Mouse (Mus musculus): ENCODE results near the gene 6030445D17Rik. TPM values are rescaled to one million over a fixed set of nuclear protein-coding genes. Genes with fewer than 3 reads are reported as not detected.

The 6030445D17Rik gene
- polyA plus RNA-seq (2012; ENCODE audit: insufficient read depth, insufficient read length, missing spikeins), result not detected in 2 replicates

DNA sequence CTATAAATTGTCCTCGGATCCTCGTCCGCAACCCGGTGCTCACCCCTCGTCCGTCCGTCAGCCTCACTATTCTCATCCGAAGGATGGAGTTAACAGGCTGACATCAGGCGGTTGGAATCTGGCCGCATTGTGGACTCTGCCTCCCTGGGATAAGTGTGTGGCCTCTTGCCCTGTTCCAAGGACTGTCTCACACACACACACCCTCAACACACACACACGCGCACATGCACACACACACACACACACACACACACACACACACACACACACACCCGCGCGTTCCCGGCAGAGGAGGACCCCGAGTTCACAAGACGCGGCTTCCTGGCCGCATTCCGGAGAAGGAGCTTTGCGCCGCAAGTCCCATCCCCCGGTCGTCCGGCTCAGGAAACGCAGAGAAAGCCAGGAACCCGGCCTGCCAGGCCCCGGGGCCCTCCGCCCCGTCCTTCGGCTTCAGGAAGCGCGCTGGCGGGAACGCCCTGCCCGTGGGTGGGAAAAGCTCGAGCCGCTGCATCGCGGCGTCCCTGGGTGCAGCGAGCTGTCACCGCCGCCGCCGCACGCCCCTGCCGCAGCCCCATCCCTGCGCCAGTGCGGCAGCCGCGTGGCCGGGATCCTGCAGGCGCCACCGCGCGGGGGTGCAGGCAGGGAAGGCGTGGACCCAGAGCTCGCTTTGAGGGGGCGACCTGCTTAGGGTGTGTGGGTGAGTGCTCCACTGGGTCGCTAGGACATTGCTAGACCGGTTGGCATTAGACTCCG, at the start of gene 6030445D17Rik:
Gene 6030445D17Rik, plus strand, starts transcription at position 165 of the 753 bp plus-strand sequence.
- H3K27ac ChIP-seq (ENCODE audit: insufficient read depth, low read depth, low read length), result no peak within 1 kb of the TSS
- peak within 1 kb of the TSS; percentile 67 for H3K4me3 ChIP-seq (ENCODE audit: insufficient read depth, low read length)
- peaks cover 9% of the 10 kb centered on the region for H3K4me1 ChIP-seq (ENCODE audit: control insufficient read depth, insufficient read depth, low read length)

DNA sequence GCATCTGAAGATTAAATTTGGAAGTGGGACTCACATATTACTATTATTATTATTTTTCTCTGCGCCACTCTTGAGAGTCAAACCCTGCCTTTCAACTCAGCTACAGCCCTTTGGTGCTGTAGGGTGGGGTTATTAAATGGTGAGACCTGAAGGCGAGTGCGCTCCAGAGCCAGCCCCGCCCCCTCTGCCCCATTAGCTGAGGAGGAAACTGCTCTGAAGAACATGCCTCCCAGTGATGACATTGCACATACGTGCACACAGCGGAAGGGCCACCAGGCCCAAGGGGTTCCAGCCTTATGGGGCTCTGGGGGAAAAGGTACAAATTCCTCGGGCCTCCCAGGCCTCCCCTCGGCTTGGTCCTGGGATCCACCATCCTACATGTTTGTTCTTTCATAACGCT, 46.6 kb upstream of the 6030445D17Rik start:
- no peak overlapping the region for H3K4me3 ChIP-seq (ENCODE audit: insufficient read depth, low read length)
- H3K4me1 ChIP-seq (ENCODE audit: control insufficient read depth, insufficient read depth, low read length), result no peaks in the 10 kb centered on the region
- no peak overlapping the region for H3K27ac ChIP-seq (ENCODE audit: insufficient read depth, low read depth, low read length)
- TF ChIP-seq POLR2A (IDR thresholded peaks at IDR 0.05; ENCODE audit: borderline replicate concordance, low read depth, low read length) (no peak), CTCF (IDR thresholded peaks at IDR 0.05; ENCODE audit: low read depth, low read length) (no peak)

More for the DNA sequence above, at the start of gene 6030445D17Rik:
- TF ChIP-seq CTCF (IDR thresholded peaks at IDR 0.05; ENCODE audit: low read depth, low read length) (no peak), POLR2A (IDR thresholded peaks at IDR 0.05; ENCODE audit: borderline replicate concordance, low read depth, low read length) (no peak)

DNA sequence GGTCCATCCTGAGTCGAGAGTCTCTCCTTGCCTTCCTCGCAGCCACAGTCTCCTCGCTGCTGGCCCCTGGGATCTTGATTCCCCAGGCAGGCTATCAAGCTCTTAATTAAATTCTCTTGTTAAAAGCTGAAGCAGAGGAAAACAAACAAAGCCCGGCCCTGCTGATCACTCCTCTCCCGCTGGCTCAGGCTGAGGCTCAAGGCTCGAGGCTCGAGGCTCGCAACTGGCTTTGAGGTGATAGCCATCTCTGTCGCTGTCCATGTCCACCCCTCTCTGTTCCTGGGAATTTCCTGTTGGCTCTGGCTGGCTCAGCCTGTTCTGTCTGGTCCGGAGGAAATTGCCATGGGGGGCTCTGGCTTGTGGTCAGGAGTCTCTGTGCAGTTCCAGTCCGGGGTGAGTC, 43.1 kb upstream of the 6030445D17Rik start:
- no peaks in the 10 kb centered on the region for H3K4me1 ChIP-seq (ENCODE audit: control insufficient read depth, insufficient read depth, low read length)
- TF ChIP-seq POLR2A (IDR thresholded peaks at IDR 0.05; ENCODE audit: borderline replicate concordance, low read depth, low read length) (no peak), CTCF (IDR thresholded peaks at IDR 0.05; ENCODE audit: low read depth, low read length) (no peak)
- H3K27ac ChIP-seq (ENCODE audit: insufficient read depth, low read depth, low read length), result no peak overlapping the region

DNA sequence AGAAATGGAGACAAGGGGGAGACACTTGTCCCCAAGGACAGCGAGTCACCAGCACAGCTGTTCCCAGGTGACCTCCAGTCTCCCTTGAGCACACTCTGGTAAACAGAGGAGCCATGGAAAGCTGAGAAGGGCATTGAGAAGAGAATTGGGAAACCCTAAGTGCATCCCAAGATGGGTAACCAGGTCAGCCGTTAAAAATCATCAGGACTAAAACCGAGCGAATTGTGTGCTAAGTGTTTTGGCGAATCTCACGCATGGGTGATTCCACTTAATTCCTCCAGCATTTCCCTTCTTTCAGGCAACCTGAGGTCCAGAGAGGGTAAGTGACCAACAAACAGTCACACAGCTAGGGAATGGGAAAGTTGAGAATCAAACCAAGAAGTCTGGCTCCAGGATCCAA, 42.7 kb upstream of the 6030445D17Rik start:
- TF ChIP-seq POLR2A (IDR thresholded peaks at IDR 0.05; ENCODE audit: borderline replicate concordance, low read depth, low read length) (no peak), CTCF (IDR thresholded peaks at IDR 0.05; ENCODE audit: low read depth, low read length) (no peak)
- H3K4me3 ChIP-seq (ENCODE audit: insufficient read depth, low read length), result no peak overlapping the region
- no peak overlapping the region for H3K27ac ChIP-seq (ENCODE audit: insufficient read depth, low read depth, low read length)
- no peaks in the 10 kb centered on the region for H3K4me1 ChIP-seq (ENCODE audit: control insufficient read depth, insufficient read depth, low read length)

More for the DNA sequence above, 43.1 kb upstream of the 6030445D17Rik start:
- H3K4me3 ChIP-seq (ENCODE audit: insufficient read depth, low read length), result no peak overlapping the region

DNA sequence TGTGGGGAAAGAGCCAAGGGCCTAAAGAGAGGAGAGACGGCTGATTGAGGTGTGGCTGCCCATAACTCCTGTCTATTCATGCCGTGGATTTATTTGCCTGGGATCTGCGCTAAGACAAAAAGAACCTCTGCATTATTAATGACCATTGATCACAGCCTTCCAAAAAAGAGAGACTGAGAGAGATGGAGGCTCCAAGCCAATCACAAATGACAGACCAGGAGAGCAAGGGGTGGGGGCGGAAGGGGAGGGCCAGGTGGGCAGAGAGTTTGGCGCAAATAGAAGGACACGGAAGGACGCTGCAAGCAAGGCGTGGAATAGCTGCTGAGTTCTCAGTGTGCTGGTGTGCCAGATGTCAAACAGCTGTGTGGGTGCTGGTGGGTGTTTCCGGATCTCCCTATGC, 38.8 kb upstream of the 6030445D17Rik start, which contains the start of gene Htr1d:
Gene Htr1d, plus strand, starts transcription at position 301 of the 400 bp plus-strand sequence.
- Histone ChIP-seq H3K4me1 (ENCODE audit: control insufficient read depth, insufficient read depth, low read length) (no peaks in the 10 kb centered on the region), H3K4me3 (ENCODE audit: insufficient read depth, low read length) (peak within 1 kb of the TSS; percentile 10; the same call in 1 of the 2 replicates), H3K27ac (ENCODE audit: insufficient read depth, low read depth, low read length) (no peak within 1 kb of the TSS)
- TF ChIP-seq POLR2A (IDR thresholded peaks at IDR 0.05; ENCODE audit: borderline replicate concordance, low read depth, low read length), result no peak
- no peak for TF ChIP-seq CTCF (IDR thresholded peaks at IDR 0.05; ENCODE audit: low read depth, low read length)

DNA sequence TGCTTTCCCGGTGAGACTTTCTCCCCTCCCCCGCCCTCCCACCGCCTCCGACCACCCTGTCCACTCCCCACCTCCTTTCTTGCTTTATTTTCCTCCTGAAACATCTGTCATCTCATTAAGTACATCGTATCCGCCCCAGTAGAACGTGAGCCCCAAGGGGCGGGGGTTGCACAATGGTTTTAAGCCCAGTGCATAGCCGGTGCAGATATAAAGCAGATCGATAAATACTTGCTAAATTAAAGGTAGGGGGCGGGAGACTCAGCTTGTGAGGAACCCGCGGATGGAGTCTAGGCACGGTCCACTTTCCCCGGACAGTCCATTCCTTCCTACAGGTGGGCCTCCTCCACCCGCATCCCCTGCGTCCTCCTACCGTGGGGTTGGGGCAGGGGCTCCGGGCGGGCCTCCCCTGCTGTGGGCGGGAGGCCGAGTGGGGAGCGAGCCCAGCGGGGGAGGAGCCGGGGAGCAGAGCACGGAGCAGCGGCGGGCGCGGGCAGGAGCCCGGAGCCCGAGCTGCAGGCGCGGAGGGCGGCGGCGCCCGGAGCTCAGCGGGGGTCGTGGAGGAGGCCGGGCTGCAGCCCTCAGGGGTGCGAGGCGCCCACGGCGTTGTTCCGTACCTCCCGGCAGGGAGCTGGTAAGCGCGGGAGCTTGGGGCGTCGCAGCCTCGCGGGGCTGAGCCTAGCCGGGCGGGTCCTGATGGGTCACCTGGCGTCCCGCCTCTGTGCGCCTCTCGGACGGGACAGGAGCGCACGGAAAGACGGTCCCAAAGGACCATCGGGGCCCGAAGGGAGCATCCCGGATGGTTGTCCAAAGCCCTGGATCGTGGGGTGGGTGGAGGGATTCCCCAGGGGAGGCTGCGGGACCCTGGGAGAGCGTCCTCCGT, 37.7 kb upstream of the 6030445D17Rik start:
- peak overlapping the region; percentile 10; the same call in 1 of the 2 replicates for H3K4me3 ChIP-seq (ENCODE audit: insufficient read depth, low read length)
- no peaks in the 10 kb centered on the region for H3K4me1 ChIP-seq (ENCODE audit: control insufficient read depth, insufficient read depth, low read length)
- H3K27ac ChIP-seq (ENCODE audit: insufficient read depth, low read depth, low read length), result no peak overlapping the region
- TF ChIP-seq POLR2A (IDR thresholded peaks at IDR 0.05; ENCODE audit: borderline replicate concordance, low read depth, low read length) (no peak), CTCF (IDR thresholded peaks at IDR 0.05; ENCODE audit: low read depth, low read length) (no peak)

DNA sequence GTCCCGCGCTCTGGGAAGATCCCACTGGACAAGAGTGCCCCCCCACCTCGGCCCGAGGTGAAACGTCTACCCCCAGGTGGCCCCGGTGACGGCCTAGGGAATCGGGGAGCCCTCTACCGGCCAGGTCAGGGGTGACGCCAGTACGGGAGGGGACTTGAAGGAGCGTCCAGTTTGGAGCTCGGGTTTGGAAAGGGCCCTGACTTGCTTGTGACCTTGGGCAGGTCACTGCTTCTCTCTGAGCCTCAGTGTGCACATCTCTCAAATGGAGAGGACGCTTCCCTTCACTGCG, 37.1 kb upstream of the 6030445D17Rik start:
- TF ChIP-seq POLR2A (IDR thresholded peaks at IDR 0.05; ENCODE audit: borderline replicate concordance, low read depth, low read length) (no peak), CTCF (IDR thresholded peaks at IDR 0.05; ENCODE audit: low read depth, low read length) (peak; percentile 29; the same call in 1 of the 2 replicates)
- H3K27ac ChIP-seq (ENCODE audit: insufficient read depth, low read depth, low read length), result no peak overlapping the region
- H3K4me3 ChIP-seq (ENCODE audit: insufficient read depth, low read length), result 0 out of 2 replicates have a peak overlapping the region, but pooled peaks have one; percentile 10
- H3K4me1 ChIP-seq (ENCODE audit: control insufficient read depth, insufficient read depth, low read length), result no peaks in the 10 kb centered on the region

DNA sequence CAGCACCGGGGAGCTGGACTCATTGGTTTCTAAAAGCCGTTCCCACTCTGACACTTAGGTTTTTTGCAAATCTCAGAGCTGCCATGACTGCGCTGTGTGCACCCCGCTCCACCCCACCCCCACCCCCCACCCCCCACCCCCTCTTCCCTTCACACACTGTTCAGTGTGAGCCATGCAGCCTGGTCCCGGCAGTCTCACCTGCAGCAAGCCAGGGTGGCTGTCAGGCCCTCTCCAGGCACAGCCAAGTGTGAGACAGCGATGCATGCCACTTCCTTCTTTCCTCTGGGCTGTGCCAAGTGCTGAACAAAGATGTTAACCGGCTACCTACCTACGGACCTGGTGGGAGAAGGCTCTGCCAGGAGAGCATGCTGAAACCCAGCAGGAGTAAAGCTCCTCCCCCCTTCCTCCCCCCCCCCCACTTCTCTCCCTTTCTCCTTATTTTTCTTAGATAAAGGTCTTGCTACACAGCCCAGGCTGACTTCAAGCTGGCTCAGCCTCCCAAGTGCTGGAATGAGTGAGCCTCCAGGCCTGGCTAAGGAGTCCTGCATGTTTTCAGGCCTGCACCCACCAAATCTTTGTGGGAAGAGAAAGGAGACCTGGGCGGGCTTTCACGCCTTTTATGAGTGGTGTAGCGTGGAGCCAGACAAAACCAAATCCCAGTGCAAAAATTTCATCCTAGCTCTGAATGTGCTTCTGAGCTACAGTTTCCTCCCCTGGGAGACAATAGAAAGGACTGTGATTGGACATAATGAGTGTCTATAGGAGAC, 31.3 kb upstream of the 6030445D17Rik start:
- Histone ChIP-seq H3K4me1 (ENCODE audit: control insufficient read depth, insufficient read depth, low read length) (no peaks in the 10 kb centered on the region), H3K27ac (ENCODE audit: insufficient read depth, low read depth, low read length) (no peak overlapping the region), H3K4me3 (ENCODE audit: insufficient read depth, low read length) (no peak overlapping the region)
- TF ChIP-seq CTCF (IDR thresholded peaks at IDR 0.05; ENCODE audit: low read depth, low read length), result no peak
- no peak for TF ChIP-seq POLR2A (IDR thresholded peaks at IDR 0.05; ENCODE audit: borderline replicate concordance, low read depth, low read length)

DNA sequence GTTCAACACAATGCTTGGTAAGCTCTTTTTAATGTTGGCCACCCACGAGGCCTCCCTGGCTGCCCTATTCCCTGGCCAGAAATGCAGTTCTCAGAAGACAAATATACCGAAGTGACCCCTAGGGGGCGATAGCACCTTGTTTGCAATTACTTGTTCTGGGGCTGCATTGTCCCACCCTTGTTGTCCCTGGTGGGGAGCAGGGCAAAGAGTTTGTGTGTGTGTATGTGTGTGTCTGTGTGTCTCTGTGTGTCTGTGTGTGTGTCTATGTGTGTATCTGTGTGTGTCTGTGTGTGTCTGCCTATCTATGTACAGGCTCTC, 30.7 kb upstream of the 6030445D17Rik start:
- Histone ChIP-seq H3K27ac (ENCODE audit: insufficient read depth, low read depth, low read length) (no peak overlapping the region), H3K4me1 (ENCODE audit: control insufficient read depth, insufficient read depth, low read length) (no peaks in the 10 kb centered on the region), H3K4me3 (ENCODE audit: insufficient read depth, low read length) (no peak overlapping the region)
- TF ChIP-seq CTCF (IDR thresholded peaks at IDR 0.05; ENCODE audit: low read depth, low read length) (peak; percentile 81), POLR2A (IDR thresholded peaks at IDR 0.05; ENCODE audit: borderline replicate concordance, low read depth, low read length) (no peak)
